Mouse (Mus musculus): ENCODE measurements around the gene Nfatc2.

DNA sequence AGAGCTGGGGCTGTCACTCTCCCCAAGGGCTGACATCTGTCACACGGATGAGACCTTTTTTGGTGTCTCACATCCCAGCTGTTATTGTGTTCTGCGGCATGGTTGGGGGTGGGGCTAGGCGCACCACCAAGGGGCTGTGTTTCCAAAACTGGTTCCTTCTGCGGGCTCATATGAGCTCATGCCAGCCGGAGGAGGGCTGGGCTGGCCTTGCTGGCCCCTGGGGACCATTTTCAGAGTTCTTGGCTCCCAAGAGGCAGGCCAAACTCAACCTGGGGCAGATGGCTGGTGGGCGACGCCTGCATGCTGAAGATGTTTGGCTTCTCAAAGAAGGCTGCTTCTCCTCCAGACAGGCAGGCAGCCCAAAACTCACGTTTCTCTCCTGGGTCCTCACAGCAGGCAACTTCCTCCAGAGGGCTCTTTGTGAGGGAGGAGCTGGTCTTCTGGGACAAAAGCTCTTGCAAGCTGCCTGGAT, 162.4 kb downstream of the Nfatc2 start:
- TF ChIP-seq CTCF (IDR thresholded peaks at IDR 0.05; ENCODE audit: control insufficient read depth, insufficient read depth, low read length) (no peak), POLR2A (IDR thresholded peaks at IDR 0.05; ENCODE audit: borderline replicate concordance, control insufficient read depth, low read depth, low read length) (no peak)

Measured in bone marrow, adult 2 months (tissue).